15 mouse cellular contexts compared by ENCODE assay signal in genomic region chr11:63018083-63018622, GRCm38 (mm10). TPM values are rescaled to one million over a fixed set of nuclear protein-coding genes. Genes with fewer than 3 reads are reported as not detected.
A peak's percentile ranks its signal among the peaks of the same experiment; 100 is the strongest.
DNase-seq lines count a peak whose midpoint lies in the region; ATAC-seq and TF ChIP-seq lines count a peak whose summit lies in the region.
"Had no signal": no experiment of that assay in that cellular context is flagged by ENCODE, and none has a peak within 500 bp of the region (broad histone marks: within the 10 kb centered on the region; RNA-seq: fewer than 3 reads in every experiment).

No protein-coding gene starts in this region.

- TF ChIP-seq CTCF in cerebellum, adult 2 months (IDR thresholded peaks at IDR 0.05; ENCODE audit: borderline replicate concordance, insufficient read depth, low read depth, low read length), result no peak

- no peak overlapping the region for H3K4me3 ChIP-seq in cerebellum, adult 2 months (replicated peaks; ENCODE audit: insufficient read depth, low read depth, low read length)
- no peak overlapping the region for H3K4me3 ChIP-seq in hindbrain, embryonic 14.5 days (replicated peaks; ENCODE audit: low read length)
- H3K4me3 ChIP-seq in kidney, embryonic 15.5 days (replicated peaks), result no peak overlapping the region
- H3K4me3 ChIP-seq: erythroblast, embryonic 14.5 days; heart, embryonic 15.5 days; liver, embryonic 13.5 days had no signal

- ATAC-seq in hindbrain, embryonic 14.5 days (ENCODE audit: low FRiP score), result no peak; the same call in 1 of the 2 replicates
- ATAC-seq in kidney, embryonic 15.5 days (replicated peaks; ENCODE audit: low FRiP score), result no peak

- peak; percentile 37 to 41 for DNase-seq in cerebellum, adult 2 months
- no peak for DNase-seq in cerebellum, adult 11-12 months
- peak; percentile 91 for DNase-seq in heart, adult 11 months
- DNase-seq in heart, postnatal 14 days, result no peak
- peak; percentile 46 for DNase-seq in lung, postnatal 14 days
- DNase-seq in lung, postnatal 25 days (ENCODE audit: low spot score), result no peak
- no peak for DNase-seq in hindbrain, embryonic 14.5 days (ENCODE audit: low spot score)
- DNase-seq: adrenal gland, adult 8-10 months; kidney, adult 11 months; liver, embryonic 13.5 days had no signal

- no peak overlapping the region for H3K9ac ChIP-seq in hindbrain, embryonic 14.5 days
- no peak overlapping the region for H3K9ac ChIP-seq in kidney, embryonic 15.5 days
- H3K9ac ChIP-seq: heart, embryonic 15.5 days; liver, embryonic 13.5 days had no signal

- no peaks in the 10 kb centered on the region for H3K27me3 ChIP-seq in cerebellum, adult 2 months (ENCODE audit: control insufficient read depth, insufficient read depth, low read length)
- no peaks in the 10 kb centered on the region for H3K27me3 ChIP-seq in hindbrain, embryonic 14.5 days (ENCODE audit: control insufficient read depth, insufficient read depth, low read length)
- no peaks in the 10 kb centered on the region for H3K27me3 ChIP-seq in kidney, embryonic 15.5 days
- H3K27me3 ChIP-seq: heart, embryonic 15.5 days; liver, embryonic 13.5 days had no signal

- H3K36me3 ChIP-seq in hindbrain, embryonic 14.5 days (replicated peaks; ENCODE audit: control insufficient read depth, insufficient read depth), result no peaks in the 10 kb centered on the region
- no peaks in the 10 kb centered on the region for H3K36me3 ChIP-seq in kidney, embryonic 15.5 days
- H3K36me3 ChIP-seq: heart, embryonic 15.5 days; liver, embryonic 13.5 days had no signal

- no peak overlapping the region for H3K27ac ChIP-seq in cerebellum, adult 2 months (ENCODE audit: insufficient read depth, low read length)
- H3K27ac ChIP-seq in hindbrain, embryonic 14.5 days, result peak overlapping the region; percentile 43; the same call in 1 of the 2 replicates
- no peak overlapping the region for H3K27ac ChIP-seq in kidney, embryonic 15.5 days
- H3K27ac ChIP-seq: heart, embryonic 15.5 days; liver, embryonic 13.5 days had no signal

- 23% methylated on average over 6 of the region's 6 CpGs for WGBS in cerebellum, adult 2 months
- 76% methylated on average over 6 of the region's 6 CpGs for WGBS in hindbrain, embryonic 14.5 days
- 86% methylated on average over 6 of the region's 6 CpGs for WGBS in kidney, embryonic 15.5 days

- H3K4me2 ChIP-seq in hindbrain, embryonic 14.5 days (replicated peaks), result no peak overlapping the region
- H3K4me2 ChIP-seq in kidney, embryonic 15.5 days, result no peak overlapping the region
- H3K4me2 ChIP-seq: heart, embryonic 15.5 days; liver, embryonic 13.5 days had no signal

- TF ChIP-seq POLR2A in cerebellum, adult 2 months (IDR thresholded peaks at IDR 0.05; ENCODE audit: borderline replicate concordance, insufficient read depth, low read length), result no peak

- peaks cover 3% of the 10 kb centered on the region for H3K4me1 ChIP-seq in cerebellum, adult 2 months (ENCODE audit: control insufficient read depth, insufficient read depth, low read length)
- H3K4me1 ChIP-seq in hindbrain, embryonic 14.5 days (replicated peaks; ENCODE audit: control insufficient read depth, insufficient read depth, low read length), result peaks cover 10% of the 10 kb centered on the region
- peaks cover 17% of the 10 kb centered on the region for H3K4me1 ChIP-seq in kidney, embryonic 15.5 days
- H3K4me1 ChIP-seq: heart, embryonic 15.5 days had no signal

- intact Hi-C loops in heart, postnatal 14 days (cut with DNase I), result no loop called here

- H3K9me3 ChIP-seq in hindbrain, embryonic 14.5 days (ENCODE audit: control insufficient read depth, low read length), result no peaks in the 10 kb centered on the region
- H3K9me3 ChIP-seq in kidney, embryonic 15.5 days (replicated peaks), result no peaks in the 10 kb centered on the region
- H3K9me3 ChIP-seq: heart, embryonic 15.5 days; liver, embryonic 13.5 days had no signal

RNA-seq across cellular contexts. Expression of gene Tekt3, which starts 43.3 kb away (rescaled TPM):
- polyA plus RNA-seq in cerebellum, adult 2 months (2012; rRNA removed), result not detected in 2 replicates
- total RNA-seq in heart, postnatal 14 days (2021), result not detected
- polyA plus RNA-seq in hindbrain, embryonic 14.5 days (2014; fragmentation: Nextera tagmentation; extraction: Ambion mirVana), result 0.15 TPM in 1 of 2 replicates, not detected in the other
- not detected in 2 replicates for polyA plus RNA-seq in kidney, embryonic 15.5 days (2015; fragmentation: Nextera tagmentation; extraction: Ambion mirVana)
- total RNA-seq: adrenal gland, adult 8-10 months; gastrocnemius, adult 18-20 months; megakaryocyte progenitor cell, adult 5-6 weeks had no signal
- polyA plus RNA-seq: erythroblast, embryonic 14.5 days; heart, embryonic 15.5 days; liver, embryonic 13.5 days had no signal

Comparison
In these comparisons a context has a peak if more than half of its experiments do, and no peak if none do; other contexts are left out.
1. DNase-seq: peak in cerebellum, adult 2 months (2 of 2), heart, adult 11 months (single experiment) and lung, postnatal 14 days (single experiment); none in cerebellum, adult 11-12 months (single experiment), heart, postnatal 14 days (0 of 2), lung, postnatal 25 days (single experiment) and hindbrain, embryonic 14.5 days (single experiment).